Mouse (Mus musculus) liver, embryonic 14.5 days (tissue): ENCODE data around the gene Ccnc.

Experiments used
- CTCF ChIP-seq: IDR thresholded peaks from 2 replicates; pipeline ENCODE4 v1.5.1; 2016; ENCODE audit warnings: antibody characterized with exemption, low read depth, control low read depth
- EP300 ChIP-seq: IDR thresholded peaks from 2 replicates; pipeline ENCODE4 v1.6.1; 2016; ENCODE audit warnings: antibody characterized with exemption, low read depth

GRCm38 (mm10) chr4:21682421-21683150 is 44.9 kb upstream of the Ccnc start:
- no peak for TF ChIP-seq EP300
- TF ChIP-seq CTCF, result no peak
